Mouse (Mus musculus) c-Kit-negative CD71-positive TER-119-positive erythroid progenitor cells, embryonic 14.5 days (primary cell): ENCODE measurements around the gene Adamts15.

Experiments used
- DNase-seq: peaks from one replicate; pipeline ENCODE4 v3.0.0-alpha.2; 2013; ENCODE audit warnings: low read depth, low spot score

The Adamts15 gene

DNA sequence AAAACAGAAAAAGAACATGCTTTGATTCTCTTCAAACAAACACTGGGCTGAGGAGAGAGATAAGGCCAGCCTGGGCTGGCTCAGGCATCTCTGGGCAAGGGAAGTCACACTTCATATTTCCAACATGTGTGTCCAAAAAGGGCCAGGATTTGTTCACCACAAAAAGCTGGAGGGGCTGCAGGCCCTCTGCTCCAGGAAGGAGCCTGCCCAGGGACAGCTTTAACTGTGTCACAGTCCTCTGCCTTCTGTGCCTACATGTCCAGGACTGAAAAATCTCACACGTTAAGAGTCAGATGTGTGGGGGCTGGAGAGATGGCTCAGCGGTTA, 42.3 kb downstream of the Adamts15 start:
- DNase-seq, result no peak

DNA sequence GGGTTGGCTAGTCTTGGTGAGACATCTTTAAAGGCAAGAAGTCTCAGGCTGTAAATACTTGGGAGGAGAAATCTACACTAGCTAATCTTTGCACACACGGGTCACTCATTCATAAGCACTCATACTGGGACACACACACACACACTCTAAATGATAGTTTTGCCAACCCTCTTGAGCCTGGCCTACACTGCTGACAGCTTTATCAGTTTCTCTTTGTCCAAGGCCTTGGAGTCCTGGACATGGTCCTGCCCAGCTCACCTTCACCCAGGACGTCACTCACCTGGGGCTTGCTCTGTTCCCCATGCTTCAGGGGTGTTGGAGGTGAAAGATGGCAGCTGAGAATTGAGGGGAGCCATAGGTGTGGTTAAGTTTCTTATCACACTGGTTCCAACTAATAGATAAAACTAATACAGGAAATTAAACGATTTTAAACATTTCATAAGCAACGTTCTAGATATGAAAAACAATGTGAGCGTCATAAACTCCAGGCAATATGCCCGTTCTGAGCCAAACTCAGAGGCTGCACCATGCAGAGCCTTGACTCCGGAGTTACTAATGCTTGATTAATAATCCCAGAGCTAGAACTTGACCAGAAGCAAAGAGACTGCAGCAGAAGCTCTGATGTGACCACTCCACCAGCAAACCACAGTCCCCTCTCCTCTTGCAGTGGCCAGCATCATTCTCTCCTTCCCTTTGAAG, 42.9 kb downstream of the Adamts15 start:
- no peak for DNase-seq

- DNase-seq, result no peak
Observed at GRCm38 (mm10) chr9:30876552-30876951, 45.7 kb downstream of the Adamts15 start.

- DNase-seq, result no peak
Observed at GRCm38 (mm10) chr9:30855837-30856236, 66.4 kb downstream of the Adamts15 start.

DNA sequence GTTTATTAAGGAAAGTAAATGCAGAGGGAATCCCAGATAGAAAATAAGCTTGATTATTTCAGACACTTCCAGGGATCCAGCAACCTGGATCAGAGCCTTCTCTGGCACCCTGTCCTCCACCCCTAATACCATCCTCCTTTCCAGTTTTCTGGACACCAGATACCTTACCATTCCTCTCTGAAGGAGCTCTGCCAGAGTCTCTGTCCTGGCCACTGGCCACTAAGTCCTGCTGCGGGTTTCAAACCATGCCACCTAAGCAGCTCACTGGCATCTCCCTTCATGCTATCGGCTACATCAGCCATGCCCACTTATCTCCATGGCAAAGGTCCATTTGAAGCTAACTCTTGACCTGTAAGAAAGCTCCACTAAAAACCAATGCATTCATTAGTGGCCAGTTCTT, 70.4 kb downstream of the Adamts15 start:
- no peak for DNase-seq

GRCm38 (mm10) chr9:30849951-30850350, 72.3 kb downstream of the Adamts15 start:
- no peak for DNase-seq

DNA sequence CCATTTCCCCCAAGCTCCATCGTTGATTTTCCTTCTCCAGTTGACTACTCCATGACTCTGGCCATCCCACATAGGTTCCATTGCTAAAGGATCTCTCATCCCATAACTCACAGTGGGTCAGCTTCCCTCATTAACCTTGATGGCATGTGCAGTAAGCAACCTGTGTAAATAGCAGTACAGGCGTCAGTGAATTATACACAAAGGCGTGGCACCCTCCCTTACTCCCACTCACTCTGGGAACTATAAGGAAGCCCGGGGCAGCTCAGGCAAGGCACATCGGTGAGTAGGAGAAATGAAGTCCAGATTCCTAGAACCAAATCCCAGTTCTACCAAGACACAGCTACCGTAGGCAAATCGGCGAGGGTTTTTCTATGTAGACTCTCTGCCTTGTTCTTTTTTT, 72.8 kb downstream of the Adamts15 start:
- DNase-seq, result no peak
